ENCODE assay signal across 7 mouse cellular contexts in genomic region chr4:130050056-130050824, GRCm38 (mm10). TPM values are rescaled to one million over a fixed set of nuclear protein-coding genes. Genes with fewer than 3 reads are reported as not detected.
DNase-seq lines count a peak whose midpoint lies in the region; ATAC-seq lines count a peak whose summit lies in the region.

No protein-coding gene starts in this region.

- H3K4me2 ChIP-seq in embryonic facial prominence, embryonic 13.5 days, result peak overlapping the region; percentile 91
- H3K4me2 ChIP-seq in limb, embryonic 15.5 days, result peak overlapping the region; percentile 73

- ATAC-seq in embryonic facial prominence, embryonic 13.5 days (ENCODE audit: insufficient number of reproducible peaks, insufficient read depth, low FRiP score, low TSS enrichment, low read depth), result no peak
- no peak for ATAC-seq in limb, embryonic 15.5 days (ENCODE audit: insufficient number of reproducible peaks, low FRiP score, low TSS enrichment, low read depth)

- peaks cover 36% of the 10 kb centered on the region for H3K36me3 ChIP-seq in embryonic facial prominence, embryonic 13.5 days
- peaks cover 32% of the 10 kb centered on the region for H3K36me3 ChIP-seq in limb, embryonic 15.5 days

- no peaks in the 10 kb centered on the region for H3K27me3 ChIP-seq in embryonic facial prominence, embryonic 13.5 days
- H3K27me3 ChIP-seq in limb, embryonic 15.5 days, result no peaks in the 10 kb centered on the region

- peak; percentile 98 for DNase-seq in NIH3T3 (ENCODE audit: low read depth)
- DNase-seq in heart, postnatal 10 days, result peak; percentile 80 to 83
- DNase-seq in testis, postnatal 14 days (ENCODE audit: low spot score), result peak; percentile 48
- DNase-seq in T-cell, adult 2 months (ENCODE audit: low spot score), result no peak
- DNase-seq in thymus, postnatal 36 days, result no peak

- WGBS in embryonic facial prominence, embryonic 13.5 days, result 68% methylated on average over 8 of the region's 8 CpGs
- WGBS in limb, embryonic 15.5 days, result 68% methylated on average over 8 of the region's 8 CpGs

- H3K4me1 ChIP-seq in embryonic facial prominence, embryonic 13.5 days, result peaks cover 70% of the 10 kb centered on the region
- H3K4me1 ChIP-seq in limb, embryonic 15.5 days, result peaks cover 73% of the 10 kb centered on the region

- H3K9ac ChIP-seq in embryonic facial prominence, embryonic 13.5 days, result peak overlapping the region; percentile 46; the same call in 1 of the 2 replicates
- no peak overlapping the region for H3K9ac ChIP-seq in limb, embryonic 15.5 days

- H3K4me3 ChIP-seq in embryonic facial prominence, embryonic 13.5 days, result 0 out of 2 replicates have a peak overlapping the region, but pooled peaks have one; percentile 5
- peak overlapping the region; percentile 53 for H3K4me3 ChIP-seq in limb, embryonic 15.5 days

- H3K27ac ChIP-seq in embryonic facial prominence, embryonic 13.5 days, result peak overlapping the region; percentile 65
- peak overlapping the region; percentile 66 for H3K27ac ChIP-seq in limb, embryonic 15.5 days

- intact Hi-C loops in heart, postnatal 10 days (cut with DNase I), result no loop called here

- no peaks in the 10 kb centered on the region for H3K9me3 ChIP-seq in embryonic facial prominence, embryonic 13.5 days
- H3K9me3 ChIP-seq in limb, embryonic 15.5 days, result no peaks in the 10 kb centered on the region

RNA-seq across cellular contexts. Expression of gene Col16a1, which starts 2.6 kb away (rescaled TPM):
- 75.9 and 77.3 TPM in 2 replicates for polyA plus RNA-seq in embryonic facial prominence, embryonic 13.5 days (2015; fragmentation: Nextera tagmentation; extraction: Ambion mirVana)
- 10 to 100 TPM; 24.6 to 25.4 TPM for total RNA-seq in heart, postnatal 10 days (2021)
- 175 and 199 TPM in 2 replicates for polyA plus RNA-seq in limb, embryonic 15.5 days (2015; fragmentation: Nextera tagmentation; extraction: Ambion mirVana)

RNA-seq across cellular contexts. Expression of gene Pef1, which starts 52.1 kb away (rescaled TPM):
- polyA plus RNA-seq in embryonic facial prominence, embryonic 13.5 days (2015; fragmentation: Nextera tagmentation; extraction: Ambion mirVana), result 66.5 and 66.9 TPM in 2 replicates
- total RNA-seq in heart, postnatal 10 days (2021), result 10 to 100 TPM; 39.4 to 39.9 TPM
- polyA plus RNA-seq in limb, embryonic 15.5 days (2015; fragmentation: Nextera tagmentation; extraction: Ambion mirVana), result 68.1 and 75.1 TPM in 2 replicates

Comparison
In these comparisons a context has a peak if more than half of its experiments do, and no peak if none do; other contexts are left out.
1. DNase-seq: peak in NIH3T3 (single experiment), heart, postnatal 10 days (2 of 2) and testis, postnatal 14 days (single experiment); none in T-cell, adult 2 months (single experiment) and thymus, postnatal 36 days (0 of 2).